Mouse (Mus musculus) CH12F3 (cell line): ENCODE results near the gene Fam83g.

Source experiments
- in situ Hi-C: fragments of 300-500 bp; cut with MboI; formaldehyde crosslinking; loops from 2 replicates; pipeline ENCODE4 v1.14.3; 2020; ENCODE audit warnings: low sequenced_read_pairs

Gene Fam83g

GRCm38 (mm10) chr11:61669492-61670490, 14.1 kb upstream of the Fam83g start:
- in situ Hi-C loops: no loop called here

- in situ Hi-C loops: no loop called here
Observed at GRCm38 (mm10) chr11:61671781-61672383, 12.0 kb upstream of the Fam83g start.

GRCm38 (mm10) chr11:61673686-61674085, 10.2 kb upstream of the Fam83g start:
- in situ Hi-C loops: no loop called here

- in situ Hi-C loops: no loop called here
Observed at GRCm38 (mm10) chr11:61674151-61674838, 9.6 kb upstream of the Fam83g start.

GRCm38 (mm10) chr11:61674839-61675159, 9.1 kb upstream of the Fam83g start:
- in situ Hi-C loops: no loop called here

GRCm38 (mm10) chr11:61675332-61675731, 8.6 kb upstream of the Fam83g start:
- in situ Hi-C loops: no loop called here

- in situ Hi-C loops: no loop called here
Observed at GRCm38 (mm10) chr11:61676216-61676854, 7.6 kb upstream of the Fam83g start.

- in situ Hi-C loops: no loop called here
Observed at GRCm38 (mm10) chr11:61677709-61678108, 6.2 kb upstream of the Fam83g start.

GRCm38 (mm10) chr11:61679091-61679866, 4.6 kb upstream of the Fam83g start:
- in situ Hi-C loops: no loop called here

- in situ Hi-C loops: no loop called here
Observed at GRCm38 (mm10) chr11:61685119-61685725, 1.3 kb downstream of the Fam83g start.

- in situ Hi-C loops: no loop called here
Observed at GRCm38 (mm10) chr11:61686141-61686540, 2.2 kb downstream of the Fam83g start.

- in situ Hi-C loops: no loop called here
Observed at GRCm38 (mm10) chr11:61686906-61687453, 3.1 kb downstream of the Fam83g start.

GRCm38 (mm10) chr11:61687595-61687994, 3.7 kb downstream of the Fam83g start:
- in situ Hi-C loops: no loop called here

- in situ Hi-C loops: no loop called here
Observed at GRCm38 (mm10) chr11:61692996-61693395, 9.1 kb downstream of the Fam83g start.

GRCm38 (mm10) chr11:61698852-61699251, 15.0 kb downstream of the Fam83g start:
- in situ Hi-C loops: no loop called here

- in situ Hi-C loops: no loop called here
Observed at GRCm38 (mm10) chr11:61699460-61699859, 15.6 kb downstream of the Fam83g start.

- in situ Hi-C loops: no loop called here
Observed at GRCm38 (mm10) chr11:61699933-61700332, 16.0 kb downstream of the Fam83g start.

GRCm38 (mm10) chr11:61701696-61702095, 17.8 kb downstream of the Fam83g start:
- in situ Hi-C loops: no loop called here

- in situ Hi-C loops: no loop called here
Observed at GRCm38 (mm10) chr11:61702494-61702893, 18.6 kb downstream of the Fam83g start.

GRCm38 (mm10) chr11:61705581-61705980, 21.7 kb downstream of the Fam83g start:
- in situ Hi-C loops: no loop called here
